1 mouse cellular context compared by ENCODE assay signal in genomic region chr9:58267046-58267445, GRCm38 (mm10).
TF ChIP-seq lines count a peak whose summit lies in the region.

No protein-coding gene starts in this region.

TF ChIP-seq in CH12.LX, 34 proteins besides CTCF, POLR2A, EP300 and RAD21 (continued from another document):
- TF ChIP-seq ZNF384 (IDR thresholded peaks at IDR 0.05; ENCODE audit: low read depth, low read length) = no peak
- no peak for TF ChIP-seq E2F4 (IDR thresholded peaks at IDR 0.05; ENCODE audit: insufficient replicate concordance, low read depth, low read length)
- TF ChIP-seq MAX (IDR thresholded peaks at IDR 0.05; ENCODE audit: low read length) = no peak
- no peak for TF ChIP-seq BHLHE40 (IDR thresholded peaks at IDR 0.05; ENCODE audit: low read depth, low read length)
- no peak for TF ChIP-seq NRF1 (IDR thresholded peaks at IDR 0.05; ENCODE audit: low read depth, low read length)
- no peak for TF ChIP-seq MAZ (IDR thresholded peaks at IDR 0.05; ENCODE audit: low read depth, low read length)
- TF ChIP-seq TBP (conservative IDR thresholded peaks at IDR 0.05; ENCODE audit: low read depth, low read length) = no peak
- TF ChIP-seq RCOR1 (conservative IDR thresholded peaks at IDR 0.05; ENCODE audit: low read depth, low read length) = no peak
